Comparison of ENCODE assay signal across 8 mouse cellular contexts in genomic region chr6:35002261-35002669, GRCm38 (mm10). TPM values are rescaled to one million over a fixed set of nuclear protein-coding genes. Genes with fewer than 3 reads are reported as not detected.
A peak's percentile ranks its signal among the peaks of the same experiment; 100 is the strongest.
DNase-seq lines count a peak whose midpoint lies in the region; ATAC-seq lines count a peak whose summit lies in the region.

No protein-coding gene starts in this region.

- intact Hi-C loops in left cerebral cortex, postnatal 10 days (cut with DNase I): no loop called here

- DNase-seq in forebrain, embryonic 10.5 days (ENCODE audit: extremely low spot score, low spot score): no peak
- DNase-seq in left cerebral cortex, postnatal 10 days (ENCODE audit: extremely low spot score in 1 of 2, low spot score in 2 of 2): peak; percentile 69 to 79
- no peak for DNase-seq in embryo, embryonic 10.5 days (ENCODE audit: low spot score)
- no peak for DNase-seq in adrenal gland, adult 2 months

- no peak overlapping the region for H3K9ac ChIP-seq in forebrain, embryonic 15.5 days (replicated peaks)
- no peak overlapping the region for H3K9ac ChIP-seq in heart, embryonic 13.5 days
- H3K9ac ChIP-seq in midbrain, embryonic 15.5 days: no peak overlapping the region

- H3K27ac ChIP-seq in forebrain, embryonic 15.5 days (replicated peaks): peak overlapping the region; percentile 63
- H3K27ac ChIP-seq in forebrain, embryonic 10.5 days: no peak overlapping the region
- peak overlapping the region; percentile 46 for H3K27ac ChIP-seq in heart, embryonic 13.5 days (replicated peaks)
- H3K27ac ChIP-seq in midbrain, embryonic 15.5 days: no peak overlapping the region

- peak overlapping the region; percentile 8; the same call in 1 of the 2 replicates for H3K4me3 ChIP-seq in forebrain, embryonic 15.5 days
- H3K4me3 ChIP-seq in forebrain, embryonic 10.5 days: no peak overlapping the region
- peak overlapping the region; percentile 19 for H3K4me3 ChIP-seq in heart, embryonic 13.5 days
- no peak overlapping the region for H3K4me3 ChIP-seq in midbrain, embryonic 15.5 days

- H3K9me3 ChIP-seq in forebrain, embryonic 15.5 days: no peaks in the 10 kb centered on the region
- H3K9me3 ChIP-seq in forebrain, embryonic 10.5 days: peaks cover 2% of the 10 kb centered on the region; the same call in 1 of the 2 replicates
- no peaks in the 10 kb centered on the region for H3K9me3 ChIP-seq in heart, embryonic 13.5 days
- no peaks in the 10 kb centered on the region for H3K9me3 ChIP-seq in midbrain, embryonic 15.5 days

- no peaks in the 10 kb centered on the region for H3K27me3 ChIP-seq in forebrain, embryonic 15.5 days
- no peaks in the 10 kb centered on the region for H3K27me3 ChIP-seq in forebrain, embryonic 10.5 days (ENCODE audit: poor library complexity, severe bottlenecking)
- H3K27me3 ChIP-seq in heart, embryonic 13.5 days (replicated peaks): peaks cover 10% of the 10 kb centered on the region
- H3K27me3 ChIP-seq in midbrain, embryonic 15.5 days (replicated peaks): no peaks in the 10 kb centered on the region

- ATAC-seq in forebrain, embryonic 15.5 days (replicated peaks): peak; percentile 67
- peak; percentile 59 for ATAC-seq in cerebellum, adult (ENCODE audit: insufficient number of reproducible peaks, low FRiP score, low TSS enrichment)
- ATAC-seq in heart, embryonic 13.5 days (ENCODE audit: extremely low read depth, insufficient number of reproducible peaks, low FRiP score, low TSS enrichment): 0 out of 2 replicates have a peak, but pooled peaks have one; percentile 48
- ATAC-seq in midbrain, embryonic 15.5 days (replicated peaks): no peak

- 44% methylated on average over 18 of the region's 18 CpGs for WGBS in forebrain, embryonic 15.5 days
- 91% methylated on average over 18 of the region's 18 CpGs for WGBS in forebrain, embryonic 10.5 days
- 29% methylated on average over 18 of the region's 18 CpGs for WGBS in heart, embryonic 13.5 days
- 80% methylated on average over 18 of the region's 18 CpGs for WGBS in midbrain, embryonic 15.5 days

- H3K4me2 ChIP-seq in forebrain, embryonic 15.5 days (replicated peaks): peak overlapping the region; percentile 31
- H3K4me2 ChIP-seq in heart, embryonic 13.5 days: peak overlapping the region; percentile 56
- no peak overlapping the region for H3K4me2 ChIP-seq in midbrain, embryonic 15.5 days

- peaks cover 30% of the 10 kb centered on the region for H3K4me1 ChIP-seq in forebrain, embryonic 15.5 days
- H3K4me1 ChIP-seq in forebrain, embryonic 10.5 days: peaks cover 9% of the 10 kb centered on the region
- H3K4me1 ChIP-seq in heart, embryonic 13.5 days: peaks cover 29% of the 10 kb centered on the region
- H3K4me1 ChIP-seq in midbrain, embryonic 15.5 days: no peaks in the 10 kb centered on the region

- H3K36me3 ChIP-seq in forebrain, embryonic 15.5 days: no peaks in the 10 kb centered on the region
- H3K36me3 ChIP-seq in forebrain, embryonic 10.5 days (replicated peaks): no peaks in the 10 kb centered on the region
- H3K36me3 ChIP-seq in heart, embryonic 13.5 days: no peaks in the 10 kb centered on the region
- no peaks in the 10 kb centered on the region for H3K36me3 ChIP-seq in midbrain, embryonic 15.5 days (replicated peaks)

RNA-seq across cellular contexts. Expression of gene Slc23a4, which starts 14.1 kb away (rescaled TPM):
- polyA plus RNA-seq in forebrain, embryonic 15.5 days (2015; fragmentation: Nextera tagmentation; extraction: Ambion mirVana): 0.42 and 0.48 TPM in 2 replicates
- 0.47 and 0.59 TPM in 2 replicates for polyA plus RNA-seq in forebrain, embryonic 10.5 days (2016; fragmentation: Nextera tagmentation; extraction: Ambion mirVana)
- 0.23 and 0.27 TPM in 2 replicates for polyA plus RNA-seq in heart, embryonic 13.5 days (2015; fragmentation: Nextera tagmentation; extraction: Ambion mirVana)
- 1 to 10 TPM; 1.4 to 1.6 TPM for total RNA-seq in left cerebral cortex, postnatal 10 days (2021)
- polyA plus RNA-seq in midbrain, embryonic 15.5 days (2015; fragmentation: Nextera tagmentation; extraction: Ambion mirVana): 0.79 and 1.2 TPM in 2 replicates
- total RNA-seq in adrenal gland, adult 2 months (2021): under 1 TPM; 0.23 to 0.41 TPM
- polyA plus RNA-seq in adrenal gland, adult 2 months (2012; rRNA removed): 0.92 and 0.95 TPM in 2 replicates

Comparison
In these comparisons a context has a peak if more than half of its experiments do, and no peak if none do; other contexts are left out.
1. H3K27ac ChIP-seq: peak in forebrain, embryonic 15.5 days (single experiment) and heart, embryonic 13.5 days (single experiment); none in forebrain, embryonic 10.5 days (single experiment) and midbrain, embryonic 15.5 days (single experiment).
2. H3K4me3 ChIP-seq: peak in forebrain, embryonic 15.5 days (single experiment) and heart, embryonic 13.5 days (single experiment); none in forebrain, embryonic 10.5 days (single experiment) and midbrain, embryonic 15.5 days (single experiment).
3. DNase-seq: peak in left cerebral cortex, postnatal 10 days (2 of 2); none in forebrain, embryonic 10.5 days (single experiment), embryo, embryonic 10.5 days (single experiment) and adrenal gland, adult 2 months (single experiment).